Mouse (Mus musculus): ENCODE measurements around the gene Vps33b. TPM values are rescaled to one million over a fixed set of nuclear protein-coding genes. Genes with fewer than 3 reads are reported as not detected.

Gene Vps33b
- total RNA-seq, 2 experiments from 2014 or later = 19.7 to 39.9 TPM

GRCm38 (mm10) chr7:80267764-80268163, 1.7 kb upstream of the Vps33b start:
- ATAC-seq (replicated peaks; ENCODE audit: poor library complexity) = no peak

- ATAC-seq (replicated peaks; ENCODE audit: poor library complexity) = peak; percentile 54
Observed at GRCm38 (mm10) chr7:80269751-80270255, 354 bp downstream of the Vps33b start.

GRCm38 (mm10) chr7:80273456-80273855, 4.0 kb downstream of the Vps33b start:
- no peak for ATAC-seq (replicated peaks; ENCODE audit: poor library complexity)

GRCm38 (mm10) chr7:80276374-80276773, 6.9 kb downstream of the Vps33b start:
- no peak for ATAC-seq (replicated peaks; ENCODE audit: poor library complexity)

- ATAC-seq (replicated peaks; ENCODE audit: poor library complexity) = no peak
Observed at GRCm38 (mm10) chr7:80280032-80280431, 10.6 kb downstream of the Vps33b start.

GRCm38 (mm10) chr7:80280998-80281397, 11.5 kb downstream of the Vps33b start:
- ATAC-seq (replicated peaks; ENCODE audit: poor library complexity) = no peak; the same call in 1 of the 2 replicates

- no peak for ATAC-seq (replicated peaks; ENCODE audit: poor library complexity)
Observed at GRCm38 (mm10) chr7:80281646-80282045, 12.2 kb downstream of the Vps33b start.

GRCm38 (mm10) chr7:80283226-80283918, 13.9 kb downstream of the Vps33b start:
- ATAC-seq (replicated peaks; ENCODE audit: poor library complexity) = no peak

GRCm38 (mm10) chr7:80284391-80284790, 14.9 kb downstream of the Vps33b start:
- ATAC-seq (replicated peaks; ENCODE audit: poor library complexity) = no peak

- no peak for ATAC-seq (replicated peaks; ENCODE audit: poor library complexity)
Observed at GRCm38 (mm10) chr7:80285725-80286124, 16.3 kb downstream of the Vps33b start.

- ATAC-seq (replicated peaks; ENCODE audit: poor library complexity) = no peak
Observed at GRCm38 (mm10) chr7:80287736-80288135, 18.3 kb downstream of the Vps33b start.

- ATAC-seq (replicated peaks; ENCODE audit: poor library complexity) = peak; percentile 99
Observed at GRCm38 (mm10) chr7:80294062-80294763, 24.8 kb downstream of the Vps33b start, which contains the start of gene Prc1. Gene Prc1 (plus strand): TSS chr7:80294450.

- ATAC-seq (replicated peaks; ENCODE audit: poor library complexity) = peak; percentile 2; the same call in 1 of the 2 replicates
Observed at GRCm38 (mm10) chr7:80294764-80295648, 25.6 kb downstream of the Vps33b start.

- ATAC-seq (replicated peaks; ENCODE audit: poor library complexity) = no peak
Observed at GRCm38 (mm10) chr7:80296462-80296861, 27.0 kb downstream of the Vps33b start.

- no peak for ATAC-seq (replicated peaks; ENCODE audit: poor library complexity)
Observed at GRCm38 (mm10) chr7:80297041-80297440, 27.6 kb downstream of the Vps33b start.

- no peak for ATAC-seq (replicated peaks; ENCODE audit: poor library complexity)
Observed at GRCm38 (mm10) chr7:80298754-80299153, 29.3 kb downstream of the Vps33b start.

- no peak for ATAC-seq (replicated peaks; ENCODE audit: poor library complexity)
Observed at GRCm38 (mm10) chr7:80299568-80299967, 30.1 kb downstream of the Vps33b start.

GRCm38 (mm10) chr7:80301522-80301921, 32.1 kb downstream of the Vps33b start:
- peak; percentile 46; the same call in 1 of the 2 replicates for ATAC-seq (replicated peaks; ENCODE audit: poor library complexity)

- ATAC-seq (replicated peaks; ENCODE audit: poor library complexity) = 0 out of 2 replicates have a peak, but pooled peaks have one; percentile 26
Observed at GRCm38 (mm10) chr7:80307766-80308165, 38.3 kb downstream of the Vps33b start.

- no peak for ATAC-seq (replicated peaks; ENCODE audit: poor library complexity)
Observed at GRCm38 (mm10) chr7:80310771-80311170, 41.3 kb downstream of the Vps33b start.

GRCm38 (mm10) chr7:80315733-80316132, 46.3 kb downstream of the Vps33b start:
- no peak for ATAC-seq (replicated peaks; ENCODE audit: poor library complexity)
